Mouse (Mus musculus) intestine, embryonic 14.5 days (tissue): ENCODE measurements around the gene Trnp1. TPM values are rescaled to one million over a fixed set of nuclear protein-coding genes. Genes with fewer than 3 reads are reported as not detected.
A peak's percentile ranks its signal among the peaks of the same experiment; 100 is the strongest.

Source experiments
- ATAC-seq: fragments of 200-750 bp; cut with Nextera tagmentation; replicated peaks from 2 replicates; pipeline ENCODE4 v1.8.0; 2017; ENCODE audit warnings: low read depth, moderate number of reproducible peaks, moderate TSS enrichment, moderate library complexity; ENCODE audit not compliant: low FRiP score, low TSS enrichment
- DNase-seq: peaks from one replicate; pipeline ENCODE4 v3.0.0-alpha.2; 2018; ENCODE audit warnings: low spot score
- H3K27ac ChIP-seq: fragments of 300-500 bp; sonication (generic); 2 replicates; pipeline ENCODE4 v1.5.1; 2014; ENCODE audit warnings: low read depth, mild to moderate bottlenecking, control low read depth
- H3K27me3 ChIP-seq: fragments of 300-500 bp; sonication (generic); replicated peaks from 2 replicates; pipeline ENCODE4 v1.6.1; 2014; ENCODE audit warnings: low read length, control low read depth; ENCODE audit not compliant: control insufficient read depth, insufficient read depth
- H3K36me3 ChIP-seq: fragments of 300-500 bp; sonication (generic); 2 replicates; pipeline ENCODE4 v1.6.1; 2014; ENCODE audit warnings: low read length, control low read depth; ENCODE audit not compliant: control insufficient read depth, insufficient read depth
- H3K4me1 ChIP-seq: fragments of 300-500 bp; sonication (generic); replicated peaks from 2 replicates; pipeline ENCODE4 v1.6.1; 2014; ENCODE audit warnings: low read length, control low read depth, mixed read lengths; ENCODE audit not compliant: control insufficient read depth, insufficient read depth
- H3K4me2 ChIP-seq: fragments of 300-500 bp; sonication (generic); 2 replicates; pipeline ENCODE4 v1.6.1; 2014; ENCODE audit warnings: low read length
- H3K4me3 ChIP-seq: fragments of 300-500 bp; sonication (generic); 2 replicates; pipeline ENCODE4 v1.5.1; 2014; ENCODE audit warnings: low read depth, low read length, control low read depth, mixed read lengths
- H3K9ac ChIP-seq: fragments of 300-500 bp; sonication (generic); 2 replicates; pipeline ENCODE4 v1.6.1; 2014; ENCODE audit warnings: mild to moderate bottlenecking, low read length
- H3K9me3 ChIP-seq: fragments of 300-500 bp; sonication (generic); 2 replicates; pipeline ENCODE4 v1.6.1; 2016; ENCODE audit warnings: low read length, control low read depth; ENCODE audit not compliant: control insufficient read depth
- WGBS: fragments of 180-500 bp; shearing (Covaris S2); extraction: QIAGEN DNeasy Blood & Tissue Kit; methylation state at CpG from one replicate; pipeline ENCODE4 v1.1.7; 2014; 5-methylcytosine and 5-hydroxymethylcytosine counted together
- polyA plus RNA-seq: library from polyadenylated mRNA; unstranded; fragments of >200 nt; fragmentation: Nextera tagmentation; extraction: Ambion mirVana; gene quantifications from 2 replicates; pipeline ENCODE4 v1.2.1, GENCODE M21; 2014

Gene Trnp1
- polyA plus RNA-seq, 1 experiment from 2014 or later: 2.4 TPM

DNA sequence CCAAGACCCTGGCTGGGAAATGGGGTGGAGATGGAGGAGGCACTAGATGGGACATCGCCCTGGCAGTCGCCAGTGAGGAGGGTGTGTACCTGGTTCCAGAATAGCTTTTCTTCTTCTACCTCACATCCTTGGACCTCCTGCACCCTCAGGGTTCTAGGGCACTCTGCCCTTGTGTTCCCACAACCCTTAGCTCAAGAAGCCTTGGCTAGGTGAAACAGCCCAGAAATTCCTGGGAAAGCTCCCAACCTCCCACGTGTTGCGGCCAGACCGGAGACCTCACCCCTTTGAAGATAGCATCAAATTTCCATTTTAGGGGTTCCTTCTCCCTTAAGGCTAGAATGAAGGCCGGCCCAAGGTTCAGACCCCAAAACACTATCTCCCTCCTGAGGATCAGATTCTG lies 17.6 kb downstream of the Trnp1 start:
- WGBS: 45% methylated on average over 6 of the region's 6 CpGs
- Histone ChIP-seq H3K36me3 (no peaks in the 10 kb centered on the region), H3K27ac (no peak overlapping the region), H3K9me3 (no peaks in the 10 kb centered on the region), H3K9ac (no peak overlapping the region), H3K4me2 (peak overlapping the region; percentile 53), H3K27me3 (peaks cover 38% of the 10 kb centered on the region), H3K4me1 (peaks cover 8% of the 10 kb centered on the region), H3K4me3 (peak overlapping the region; percentile 38; the same call in 1 of the 2 replicates)
- DNase-seq (no peak), ATAC-seq (no peak)

DNA sequence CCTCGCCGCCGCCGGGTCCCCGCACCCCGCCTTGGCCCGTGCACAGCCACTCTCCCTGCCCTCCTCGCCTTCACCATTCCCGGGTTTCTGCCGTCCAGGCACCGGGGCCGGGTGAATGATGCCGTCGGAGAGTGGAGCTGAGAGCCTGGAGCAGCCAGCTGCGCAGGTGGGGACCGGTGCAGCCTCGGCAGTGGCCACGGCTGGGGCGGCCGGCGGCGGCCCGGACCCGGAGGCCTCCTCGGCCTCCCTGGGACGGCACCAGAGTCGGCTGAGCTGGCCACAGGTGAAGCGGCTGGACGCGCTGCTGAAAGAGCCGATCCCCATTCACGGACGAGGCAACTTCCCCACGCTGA lies 18.2 kb downstream of the Trnp1 start:
- H3K4me3 ChIP-seq: peak overlapping the region; percentile 38
- no peak for DNase-seq
- H3K27ac ChIP-seq: no peak overlapping the region
- peaks cover 42% of the 10 kb centered on the region for H3K27me3 ChIP-seq
- no peaks in the 10 kb centered on the region for H3K9me3 ChIP-seq
- 4% methylated on average over 34 of the region's 34 CpGs for WGBS
- H3K4me2 ChIP-seq: peak overlapping the region; percentile 53
- H3K4me1 ChIP-seq: peaks cover 8% of the 10 kb centered on the region
- ATAC-seq: peak; percentile 25
- H3K9ac ChIP-seq: peak overlapping the region; percentile 25
- H3K36me3 ChIP-seq: no peaks in the 10 kb centered on the region

DNA sequence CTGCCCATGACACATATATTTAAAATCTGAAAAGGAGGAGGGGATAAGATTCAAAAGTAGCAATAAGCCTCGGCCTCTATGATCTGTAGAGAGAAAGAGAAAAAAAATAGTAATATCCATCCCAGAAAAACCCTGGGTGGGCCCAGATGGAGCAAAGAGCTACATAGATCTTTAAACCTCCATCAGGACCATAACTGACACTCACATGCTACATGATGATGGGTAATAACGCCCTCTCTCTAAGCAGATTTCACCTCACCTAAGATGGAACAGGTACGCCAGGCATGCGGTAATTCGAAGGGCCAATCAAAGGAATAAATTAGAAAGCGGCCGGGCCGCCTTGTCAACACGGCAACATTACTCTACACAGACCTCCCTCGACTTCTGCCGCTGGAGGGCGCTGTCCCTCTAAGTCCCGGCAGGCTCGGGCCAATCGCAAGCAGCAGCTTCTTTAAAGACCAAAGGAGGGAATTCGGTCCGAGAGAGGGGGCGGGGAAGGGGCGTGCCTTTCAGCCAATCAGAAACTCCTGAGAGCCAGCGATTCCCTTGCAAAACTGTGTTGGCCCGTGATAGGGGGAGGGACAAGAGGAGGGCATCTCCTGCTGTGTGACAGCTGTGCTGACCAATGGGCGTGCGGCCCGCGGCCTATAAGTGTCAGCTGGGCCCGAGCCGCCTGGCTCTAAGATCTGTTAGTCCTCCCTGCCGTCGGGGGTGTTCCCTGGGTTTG lies 18.7 kb downstream of the Trnp1 start, which contains the start of gene Tent5b:
TSS of gene Tent5b (plus strand) at position 675 of the 727 bp plus-strand sequence.
- DNase-seq: peak; percentile 98
- Histone ChIP-seq H3K27ac (no peak within 1 kb of the TSS), H3K4me3 (peak within 1 kb of the TSS; percentile 38)

DNA sequence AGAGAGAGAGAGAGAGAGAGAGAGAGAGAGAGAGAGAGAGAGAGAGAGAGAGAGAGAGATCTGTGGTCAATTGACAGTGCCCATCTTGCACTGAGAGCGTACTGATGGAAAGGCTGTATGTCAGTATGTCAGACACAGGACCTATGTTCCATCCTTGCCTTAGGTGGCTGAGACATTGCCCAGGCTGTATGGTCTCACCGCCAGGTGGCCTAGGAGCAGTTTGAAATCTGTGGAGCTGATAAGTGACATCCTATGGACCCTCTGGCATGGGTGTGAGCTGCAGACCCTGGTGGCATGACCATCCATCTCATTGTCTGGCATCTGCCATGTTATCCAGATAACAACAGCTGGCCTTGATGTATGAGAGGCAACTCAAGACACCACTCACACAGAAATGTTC lies 24.5 kb downstream of the Trnp1 start:
- H3K27ac ChIP-seq: no peak overlapping the region
- ATAC-seq: no peak
- DNase-seq: no peak
- WGBS: 64% methylated on average over 2 of the region's 2 CpGs
- H3K9ac ChIP-seq: no peak overlapping the region
- no peaks in the 10 kb centered on the region for H3K36me3 ChIP-seq
- no peak overlapping the region for H3K4me2 ChIP-seq
- peaks cover 17% of the 10 kb centered on the region; the same call in 1 of the 2 replicates for H3K27me3 ChIP-seq
- H3K9me3 ChIP-seq: 0 out of 2 replicates have a peak, but pooled peaks cover 3% of the 10 kb centered on the region
- H3K4me3 ChIP-seq: no peak overlapping the region
- H3K4me1 ChIP-seq: no peaks in the 10 kb centered on the region

More for the DNA sequence above, 18.7 kb downstream of the Trnp1 start, which contains the start of gene Tent5b:
- H3K36me3 ChIP-seq: no peaks in the 10 kb centered on the region
- H3K9me3 ChIP-seq: no peaks in the 10 kb centered on the region
- WGBS: 3% methylated on average over 29 of the region's 29 CpGs
- peaks cover 42% of the 10 kb centered on the region for H3K27me3 ChIP-seq
- ATAC-seq: peak; percentile 99
- H3K4me2 ChIP-seq: peak within 1 kb of the TSS; percentile 53
- H3K9ac ChIP-seq: peak within 1 kb of the TSS; percentile 25
- peaks cover 7% of the 10 kb centered on the region for H3K4me1 ChIP-seq

DNA sequence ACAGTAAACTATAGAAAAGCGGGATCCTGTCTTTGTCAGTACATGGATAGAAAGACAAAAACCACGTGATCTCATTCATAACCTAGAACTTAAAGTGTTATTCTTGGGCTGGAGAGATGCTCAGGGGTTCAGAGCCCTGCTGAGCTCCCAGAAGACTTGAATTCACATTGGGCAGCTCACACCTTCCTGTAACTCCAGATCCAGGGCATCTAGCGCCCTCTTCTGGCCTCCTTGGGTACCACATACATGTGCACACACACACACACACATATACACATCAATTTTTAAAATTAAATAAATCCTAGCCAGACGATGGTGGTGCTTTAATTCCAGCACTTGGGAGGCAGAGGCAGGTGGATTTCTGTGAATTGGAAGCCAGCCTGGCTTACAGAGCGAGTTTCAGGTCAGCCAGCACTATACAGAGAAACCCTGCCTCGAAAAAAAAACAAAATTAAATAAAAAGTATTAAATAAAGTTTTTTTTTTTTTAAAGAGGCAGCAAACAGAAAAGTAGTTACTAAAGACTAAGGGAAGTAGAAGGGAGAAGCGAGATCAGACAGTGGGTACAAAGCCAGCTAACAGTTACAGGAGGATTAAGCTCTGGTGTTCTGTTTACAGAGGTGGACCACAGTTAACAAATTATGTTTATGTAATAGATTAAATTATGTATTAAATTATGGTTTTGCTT lies 27.1 kb downstream of the Trnp1 start:
- WGBS: 77% methylated on average over 7 of the region's 7 CpGs
- no peak for ATAC-seq
- Histone ChIP-seq H3K27ac (no peak overlapping the region), H3K9me3 (0 out of 2 replicates have a peak, but pooled peaks cover 3% of the 10 kb centered on the region), H3K4me2 (no peak overlapping the region), H3K4me3 (no peak overlapping the region), H3K36me3 (no peaks in the 10 kb centered on the region), H3K9ac (no peak overlapping the region), H3K4me1 (peaks cover 4% of the 10 kb centered on the region; the same call in 1 of the 2 replicates), H3K27me3 (peaks cover 4% of the 10 kb centered on the region; the same call in 1 of the 2 replicates)
- DNase-seq: no peak

DNA sequence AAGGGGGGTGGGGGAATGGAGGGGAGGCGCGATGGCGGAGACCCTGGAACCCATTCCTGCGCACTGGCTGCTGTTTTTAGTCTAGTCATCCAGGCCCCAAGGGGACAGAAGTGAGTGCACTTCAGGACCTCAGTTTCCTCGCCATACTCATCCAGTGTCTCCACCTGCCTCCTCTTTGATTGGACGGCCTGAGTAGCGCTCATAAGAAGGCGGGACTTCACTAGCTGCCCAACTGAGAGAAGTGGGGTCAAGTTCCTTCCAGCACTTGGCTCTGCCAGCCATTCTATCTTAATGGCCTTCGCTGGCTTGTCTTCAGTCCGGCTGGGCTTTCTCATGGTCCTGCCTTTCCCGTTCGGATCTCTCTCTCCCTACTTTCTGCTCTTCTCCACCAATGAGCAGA lies 29.2 kb downstream of the Trnp1 start:
- peaks cover 4% of the 10 kb centered on the region; the same call in 1 of the 2 replicates for H3K4me1 ChIP-seq
- 0 out of 2 replicates have a peak, but pooled peaks cover 3% of the 10 kb centered on the region for H3K9me3 ChIP-seq
- DNase-seq: no peak
- no peak for ATAC-seq
- H3K4me3 ChIP-seq: no peak overlapping the region
- WGBS: 16% methylated on average over 12 of the region's 12 CpGs
- H3K9ac ChIP-seq: no peak overlapping the region
- no peaks in the 10 kb centered on the region for H3K27me3 ChIP-seq
- H3K4me2 ChIP-seq: peak overlapping the region; percentile 31; the same call in 1 of the 2 replicates
- no peaks in the 10 kb centered on the region for H3K36me3 ChIP-seq
- H3K27ac ChIP-seq: no peak overlapping the region

DNA sequence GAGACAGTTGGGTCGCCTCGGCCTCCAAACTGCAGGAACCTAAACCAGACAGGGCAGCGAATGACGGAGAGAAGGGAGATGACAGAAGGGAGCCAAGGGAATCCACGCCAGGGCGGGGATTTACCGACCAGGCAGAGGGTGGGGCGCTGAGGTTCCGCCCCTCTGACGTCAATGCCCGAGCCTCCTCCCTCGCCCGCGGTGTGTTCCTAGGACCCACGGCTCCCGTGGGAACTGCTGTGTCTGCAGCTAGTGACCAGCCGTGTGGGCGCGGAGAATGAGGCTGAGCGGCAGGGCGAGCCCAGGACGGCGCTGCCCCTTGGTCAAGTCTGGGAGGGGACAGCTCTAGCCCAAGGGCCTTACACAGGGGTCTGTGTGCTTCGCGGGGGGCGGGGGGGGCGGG lies 30.3 kb downstream of the Trnp1 start:
- H3K4me3 ChIP-seq: peak overlapping the region; percentile 54
- H3K27ac ChIP-seq: no peak overlapping the region
- H3K9me3 ChIP-seq: 0 out of 2 replicates have a peak, but pooled peaks cover 3% of the 10 kb centered on the region
- no peaks in the 10 kb centered on the region for H3K36me3 ChIP-seq
- WGBS: under 1% methylated on average over 26 of the region's 27 CpGs
- H3K9ac ChIP-seq: peak overlapping the region; percentile 38
- no peaks in the 10 kb centered on the region for H3K27me3 ChIP-seq
- H3K4me1 ChIP-seq: peaks cover 4% of the 10 kb centered on the region; the same call in 1 of the 2 replicates
- DNase-seq (peak; percentile 85), ATAC-seq (peak; percentile 81)
- H3K4me2 ChIP-seq: peak overlapping the region; percentile 95

DNA sequence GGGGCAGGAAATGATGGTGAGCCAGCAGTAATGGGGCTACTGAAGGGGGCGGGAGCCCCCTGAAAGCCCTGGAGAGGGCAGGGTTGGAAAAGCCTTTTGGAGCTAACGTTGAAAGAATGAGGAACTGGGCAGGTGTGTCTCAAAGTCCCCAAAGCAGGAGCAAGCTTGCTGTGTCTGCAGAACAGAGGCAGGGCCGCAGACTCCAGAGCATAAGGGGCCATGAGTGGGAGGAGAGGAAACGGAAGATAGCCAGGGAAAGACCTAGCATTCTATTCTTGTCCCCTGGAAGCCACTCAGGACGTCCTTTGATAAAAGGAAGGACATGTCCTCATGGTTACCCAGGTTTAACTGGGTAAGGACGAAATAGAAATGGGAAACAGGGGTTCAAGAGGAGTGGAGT lies 35.2 kb downstream of the Trnp1 start:
- no peak overlapping the region for H3K4me2 ChIP-seq
- no peak overlapping the region for H3K4me3 ChIP-seq
- no peak overlapping the region for H3K9ac ChIP-seq
- H3K4me1 ChIP-seq: no peaks in the 10 kb centered on the region; the same call in 1 of the 2 replicates
- H3K9me3 ChIP-seq: no peaks in the 10 kb centered on the region
- whole genome bisulfite sequencing: 50% methylated on average over 6 of the region's 6 CpGs
- ATAC-seq (no peak), DNase-seq (no peak)
- no peak overlapping the region for H3K27ac ChIP-seq
- no peaks in the 10 kb centered on the region for H3K27me3 ChIP-seq
- H3K36me3 ChIP-seq: no peaks in the 10 kb centered on the region
